Mouse (Mus musculus) naive thymus-derived CD4-positive, alpha-beta T cell, adult 2 months (primary cell): Measurements from ENCODE around the gene Nav2.

ENCODE experiments used
- DNase-seq: peaks from one replicate; pipeline ENCODE4 v3.0.0-alpha.2; 2011; ENCODE audit warnings: low read depth

The Nav2 gene

DNA sequence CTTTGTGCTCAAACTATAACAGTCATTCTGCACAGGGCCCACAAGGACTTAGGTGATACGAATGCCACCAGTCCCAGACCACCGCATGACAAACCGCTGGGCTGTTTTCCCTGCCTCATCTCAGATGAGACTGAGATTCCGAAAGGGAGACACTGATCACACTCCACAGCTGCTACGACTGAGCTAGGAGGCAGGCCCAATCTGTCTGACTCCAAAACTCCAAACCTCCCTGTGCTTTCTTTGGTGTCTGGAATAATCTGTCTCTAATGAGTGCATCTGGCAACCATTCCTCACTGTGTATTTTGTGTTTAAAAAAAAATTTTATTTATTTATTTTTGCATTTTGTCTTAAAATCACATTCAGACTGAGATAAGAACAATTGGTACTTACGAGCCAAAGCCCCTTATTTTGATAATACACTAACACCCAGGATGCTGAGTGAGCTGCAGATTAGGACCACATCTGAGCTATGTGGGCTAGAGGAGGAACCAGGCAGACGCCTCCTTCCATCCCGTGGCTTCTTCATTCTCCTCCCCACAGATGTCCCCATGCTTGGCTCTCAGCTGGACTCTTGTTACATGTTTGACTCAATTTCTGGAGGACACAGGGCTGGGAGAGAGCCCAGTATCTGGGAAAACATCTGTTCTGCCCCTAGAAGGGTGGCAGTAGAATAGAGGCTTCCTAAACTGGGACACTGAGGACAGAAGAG lies 149.9 kb downstream of the Nav2 start:
- DNase-seq: no peak

DNA sequence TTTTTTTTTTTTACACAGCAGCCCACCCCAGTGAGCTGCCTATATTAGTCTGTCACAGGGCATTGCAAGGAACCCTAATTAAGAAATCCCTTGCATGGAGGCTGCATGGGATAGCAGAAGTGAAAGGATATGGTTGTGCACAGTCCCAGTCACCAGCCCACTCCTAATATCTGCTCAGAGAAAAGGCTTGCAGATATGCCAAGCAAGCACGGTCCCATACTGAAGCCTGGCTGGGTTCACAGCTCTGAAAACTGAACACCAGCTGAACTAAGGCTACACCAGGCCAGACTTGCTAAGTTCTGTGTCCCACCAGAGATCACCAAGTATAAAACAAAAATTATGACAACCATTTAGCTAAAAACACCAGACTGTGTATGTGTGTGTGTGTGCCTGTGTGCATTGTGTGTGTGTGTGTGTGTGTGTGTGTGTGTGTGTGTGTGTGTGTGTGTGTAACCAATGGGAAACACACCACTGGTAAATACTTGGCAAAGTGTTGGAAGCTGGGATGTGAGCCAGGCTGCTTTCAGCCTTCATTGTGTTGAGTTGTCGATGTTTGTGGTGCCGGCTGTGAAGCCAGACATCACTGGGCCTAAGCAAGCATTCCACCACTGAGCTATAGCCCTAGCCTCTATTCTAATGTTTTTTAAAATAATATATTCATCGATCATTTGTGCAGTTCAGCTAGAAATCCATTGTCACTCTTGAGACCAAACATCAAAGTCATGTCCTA lies 156.4 kb downstream of the Nav2 start:
- no peak for DNase-seq

DNA sequence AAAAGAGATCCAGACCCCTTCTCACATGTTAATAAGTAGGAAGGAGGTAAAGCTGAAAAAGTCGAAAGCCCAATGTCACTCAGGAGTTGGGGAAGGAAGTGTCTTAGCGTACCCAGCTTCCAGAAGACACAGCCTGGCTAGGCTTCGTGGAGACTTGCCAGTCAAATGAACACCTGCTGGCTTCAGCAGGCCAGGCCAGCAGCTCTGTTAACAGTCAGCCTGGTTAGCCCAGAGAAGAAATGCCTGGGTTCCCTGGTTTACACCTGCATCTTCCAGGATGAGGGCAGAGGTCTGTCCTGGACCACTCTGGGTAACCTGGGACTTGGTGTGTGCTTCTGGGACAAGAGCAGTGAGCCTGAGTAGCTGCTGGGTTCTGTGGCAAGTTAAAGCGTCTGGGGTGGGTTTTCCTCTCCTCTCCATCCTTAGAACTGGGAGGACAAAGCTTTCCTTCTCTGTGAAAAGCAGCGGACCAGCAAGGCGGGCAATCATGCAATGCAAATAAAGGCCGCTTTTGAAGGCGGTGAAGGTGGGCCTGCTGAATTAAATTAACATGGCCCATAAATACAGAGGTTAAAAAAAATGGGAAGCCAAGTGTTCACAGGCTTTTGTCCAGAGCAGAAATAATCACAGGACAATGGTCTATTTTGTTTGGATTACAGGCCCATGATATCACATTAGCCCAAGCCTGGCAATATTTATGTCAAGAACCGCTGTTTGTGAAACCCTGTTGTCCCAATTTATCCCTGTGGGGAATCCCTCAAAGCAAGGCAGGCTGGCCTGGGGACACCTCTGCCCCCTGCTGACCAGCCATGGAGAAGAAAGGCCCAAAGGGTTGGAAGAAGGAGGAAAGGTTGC lies 157.3 kb downstream of the Nav2 start:
- no peak for DNase-seq

DNA sequence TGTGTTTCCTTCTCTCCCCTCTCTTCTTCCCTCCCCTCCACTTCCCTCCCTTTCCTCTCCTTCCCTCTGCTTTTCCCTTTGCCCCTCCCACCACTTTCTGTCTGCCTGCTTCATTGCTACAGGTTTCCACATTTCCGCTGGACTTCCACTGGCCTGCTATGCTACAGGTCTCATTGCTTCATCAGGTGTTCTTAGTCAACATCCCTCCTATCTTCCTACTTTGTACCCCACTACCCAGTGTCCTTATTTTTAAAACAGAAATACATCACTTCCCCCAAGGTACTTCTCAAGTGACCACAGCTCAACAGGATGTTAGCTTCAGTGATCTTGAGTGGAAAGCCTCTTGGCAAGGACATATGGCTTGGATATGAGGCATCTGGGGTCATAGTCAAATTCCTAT lies 158.3 kb downstream of the Nav2 start:
- DNase-seq: no peak

DNA sequence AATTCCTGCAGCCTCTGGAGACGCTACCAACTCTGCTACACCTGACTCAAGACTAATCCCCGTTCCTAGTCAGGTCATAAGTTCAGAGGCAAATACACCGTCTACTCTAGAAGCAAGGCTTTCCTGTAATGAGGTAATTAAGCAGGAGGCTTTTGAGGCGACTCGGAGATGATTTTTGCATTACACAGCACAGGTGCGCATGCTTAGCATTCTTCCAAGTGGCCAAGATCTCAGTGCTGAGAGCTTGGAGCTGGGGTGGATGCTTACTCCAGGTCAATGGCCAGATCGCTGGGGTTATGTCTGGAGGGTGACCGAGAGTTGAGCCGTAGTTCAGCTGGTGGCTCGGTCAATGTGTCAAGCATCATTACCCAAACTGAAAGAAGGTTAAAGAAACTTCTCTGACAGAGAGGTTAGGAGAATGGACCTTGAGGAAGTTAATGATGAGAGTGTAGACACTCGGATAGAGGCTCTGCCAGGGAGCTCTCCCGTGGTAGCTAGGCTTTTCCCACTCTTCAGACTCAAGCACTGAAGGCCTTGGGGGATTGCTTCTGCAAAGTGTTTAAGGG lies 161.0 kb downstream of the Nav2 start:
- no peak for DNase-seq

DNA sequence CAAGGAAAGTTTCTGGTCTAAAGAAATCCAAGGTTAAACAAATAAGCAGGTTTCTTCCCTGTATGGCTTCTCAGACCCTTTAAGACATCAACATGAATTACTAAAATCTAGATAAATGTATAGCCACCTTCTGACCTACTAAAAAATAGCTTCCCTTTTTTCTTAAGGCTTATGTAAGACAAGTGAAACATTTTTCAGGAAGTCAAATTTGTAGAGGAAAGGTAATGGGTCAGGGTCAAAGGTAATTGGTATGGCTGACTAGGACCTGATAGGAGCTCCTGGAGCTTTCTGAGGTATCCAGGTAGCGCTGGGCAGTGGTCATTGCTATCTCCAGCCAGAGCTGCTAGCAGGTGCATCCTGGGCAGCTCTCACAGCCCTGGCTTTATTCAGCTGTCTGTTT lies 162.1 kb downstream of the Nav2 start:
- DNase-seq: no peak

DNA sequence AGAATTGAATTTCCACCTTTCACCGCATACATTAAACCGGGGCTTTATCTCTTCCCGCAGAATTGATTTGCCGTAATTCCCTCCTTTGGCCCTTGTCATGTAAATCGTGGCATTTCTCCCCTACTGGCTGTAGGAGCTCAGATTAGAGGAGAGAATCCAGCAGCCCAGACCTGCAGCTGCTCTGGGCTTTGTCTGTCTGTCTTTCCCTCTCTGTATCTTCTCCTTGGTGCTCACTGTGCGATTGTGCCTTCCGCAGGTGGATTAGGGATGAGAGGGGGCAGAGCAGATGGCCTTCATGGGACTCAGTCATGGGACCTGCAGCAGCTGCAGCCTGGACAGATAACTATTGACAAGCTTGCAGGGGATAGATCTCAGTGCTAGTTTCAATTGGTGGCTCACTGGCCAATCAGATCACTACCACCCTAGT lies 162.6 kb downstream of the Nav2 start:
- no peak for DNase-seq

DNA sequence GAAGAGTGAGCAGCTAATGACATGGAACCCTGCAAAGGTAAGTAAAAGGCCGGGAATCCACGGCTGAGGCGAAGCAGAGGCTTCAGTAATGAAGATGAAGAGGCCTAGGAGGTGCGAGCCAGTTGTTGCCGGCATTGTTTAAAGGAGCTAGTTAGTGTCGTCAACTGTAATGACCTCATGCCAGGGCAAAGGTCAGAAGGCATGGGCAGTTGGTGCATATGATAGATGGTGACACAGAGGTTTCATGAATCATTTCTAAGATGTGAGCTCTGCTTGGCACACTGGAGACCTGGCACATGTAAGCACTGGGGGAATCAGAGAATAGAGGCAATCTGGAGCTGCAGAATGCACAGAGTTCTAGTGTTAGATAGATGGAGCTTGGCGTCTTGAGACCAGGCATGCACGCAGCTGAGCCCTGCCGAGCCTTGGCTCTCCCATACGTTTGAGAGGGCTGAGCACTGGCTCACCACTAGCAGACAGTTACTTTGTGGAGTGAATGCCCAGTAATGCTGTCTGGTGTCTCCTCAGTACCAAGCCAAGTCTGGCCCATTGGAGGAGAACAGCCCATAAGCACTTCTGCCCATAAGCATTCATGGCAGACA lies 166.9 kb downstream of the Nav2 start:
- DNase-seq: no peak

DNA sequence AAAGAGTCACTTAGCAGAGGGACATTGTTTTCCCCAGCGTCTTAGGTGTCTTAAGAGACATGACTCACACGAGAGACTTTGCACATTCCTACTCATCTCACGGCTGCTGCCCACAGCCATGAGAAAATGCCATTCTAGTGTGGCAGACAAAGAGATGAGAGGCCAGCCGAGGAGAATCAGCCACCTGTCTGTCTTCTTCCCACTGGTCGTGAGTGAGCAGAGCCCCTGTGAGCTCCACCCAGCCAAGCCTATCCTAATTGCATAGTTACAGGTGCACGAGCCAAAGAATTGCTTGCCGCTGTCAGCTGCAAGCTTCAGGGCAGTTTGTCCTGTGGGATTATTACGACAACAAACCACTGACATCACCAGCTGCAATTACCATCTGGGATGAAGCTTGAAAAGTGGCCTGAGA lies 167.8 kb downstream of the Nav2 start:
- no peak for DNase-seq

DNA sequence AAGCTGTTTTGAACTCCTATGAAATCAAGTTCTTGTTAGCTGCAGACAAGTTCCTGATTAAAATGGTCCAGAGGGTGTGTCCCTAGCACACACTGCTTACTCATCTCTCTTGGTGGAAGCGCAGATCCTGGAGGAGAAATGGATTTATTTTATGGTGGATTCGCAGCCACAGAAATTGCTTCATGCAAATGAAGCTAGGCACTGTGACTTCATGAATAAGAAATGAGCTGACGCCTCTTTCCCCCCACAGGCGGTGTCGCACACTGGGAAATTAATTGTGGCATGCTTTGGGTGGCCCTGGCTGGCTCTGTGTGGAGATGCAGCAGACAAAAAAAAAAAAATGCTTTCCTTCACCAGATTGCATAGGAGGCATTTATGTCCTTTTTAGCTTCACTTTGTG lies 170.4 kb downstream of the Nav2 start:
- DNase-seq: no peak

DNA sequence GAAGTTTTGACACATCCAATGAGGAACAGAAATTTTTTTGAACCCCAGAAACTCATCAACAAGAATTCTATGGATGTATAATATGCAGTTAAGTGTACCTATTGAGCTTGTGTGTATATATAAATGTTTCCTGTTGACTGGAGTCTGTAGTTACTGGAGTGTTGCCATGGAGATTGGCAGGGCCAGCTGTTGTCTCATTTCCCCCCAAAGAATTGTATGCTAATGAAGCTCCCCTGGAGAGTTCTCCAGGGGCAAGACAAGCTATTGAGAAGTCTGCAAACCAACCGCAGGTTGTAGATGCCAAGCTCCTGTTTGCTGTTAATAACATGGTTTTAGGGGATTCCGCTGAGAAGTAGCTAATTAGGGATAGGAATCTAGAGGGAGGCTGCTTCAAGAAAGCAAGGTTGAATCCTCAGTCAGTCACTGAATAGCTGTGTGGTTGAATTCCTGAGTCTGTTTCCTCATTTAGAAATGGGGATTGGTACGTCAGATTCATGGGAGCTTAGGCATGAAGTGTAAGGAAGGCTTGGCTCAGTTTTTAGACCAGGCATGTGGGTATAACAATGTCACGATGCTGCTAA lies 174.2 kb downstream of the Nav2 start:
- no peak for DNase-seq

DNA sequence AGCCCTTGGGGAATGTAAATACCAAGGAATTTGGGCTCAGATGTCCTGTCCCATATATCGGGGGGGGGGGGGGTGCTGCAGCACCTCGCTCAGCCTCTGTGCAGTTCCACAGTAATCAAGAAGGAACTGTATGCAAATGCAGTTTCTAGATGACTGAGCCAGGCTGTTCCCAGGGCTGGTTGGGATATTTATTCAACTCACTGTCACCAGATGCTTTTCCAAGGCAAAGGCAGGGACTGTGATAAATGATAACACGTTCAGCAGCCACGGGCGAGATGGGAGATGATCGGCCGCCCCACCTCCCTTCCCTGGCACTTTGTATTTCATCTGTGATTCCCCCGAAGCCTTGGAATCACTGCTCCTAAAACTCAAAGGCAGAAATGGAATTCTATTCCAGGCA lies 176.3 kb downstream of the Nav2 start:
- DNase-seq: no peak

DNA sequence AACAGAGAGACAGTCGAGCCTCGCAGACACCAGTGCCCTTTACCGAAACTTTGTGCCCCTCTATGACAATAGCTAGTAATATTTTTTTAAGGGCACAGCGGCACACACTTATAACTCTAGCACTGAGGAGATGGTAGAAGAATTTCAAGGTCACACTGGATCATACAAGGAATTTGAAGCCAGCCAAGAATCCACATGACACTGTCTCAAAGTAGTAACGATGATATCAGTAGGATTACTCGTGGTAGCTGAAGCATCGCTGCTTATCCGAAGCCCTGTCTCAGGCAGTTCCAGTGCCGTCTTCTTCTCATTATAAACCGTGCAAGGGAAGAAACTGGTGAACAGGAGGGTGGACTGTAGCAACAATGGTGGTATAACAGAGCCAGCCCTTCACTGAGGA lies 177.2 kb downstream of the Nav2 start:
- no peak for DNase-seq

DNA sequence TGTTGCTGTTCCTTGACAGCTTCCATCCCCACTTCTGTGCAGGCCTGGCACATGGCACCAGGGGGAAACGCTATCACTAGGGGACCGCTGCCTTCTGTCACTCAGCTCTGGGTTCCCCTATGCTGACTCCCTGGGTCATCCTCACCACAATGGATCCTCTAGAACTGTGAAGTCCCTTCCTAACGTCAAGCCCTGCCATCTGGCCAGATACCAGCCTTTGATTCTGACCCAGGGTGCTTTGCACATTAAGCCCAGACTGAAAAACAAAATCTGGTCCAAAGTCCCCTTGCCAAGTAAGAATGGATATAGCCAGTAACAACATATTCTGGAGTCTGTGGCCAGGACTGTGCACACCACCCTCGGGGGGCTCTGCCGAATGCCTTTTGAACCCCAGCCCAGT lies 178.6 kb downstream of the Nav2 start:
- DNase-seq: no peak

DNA sequence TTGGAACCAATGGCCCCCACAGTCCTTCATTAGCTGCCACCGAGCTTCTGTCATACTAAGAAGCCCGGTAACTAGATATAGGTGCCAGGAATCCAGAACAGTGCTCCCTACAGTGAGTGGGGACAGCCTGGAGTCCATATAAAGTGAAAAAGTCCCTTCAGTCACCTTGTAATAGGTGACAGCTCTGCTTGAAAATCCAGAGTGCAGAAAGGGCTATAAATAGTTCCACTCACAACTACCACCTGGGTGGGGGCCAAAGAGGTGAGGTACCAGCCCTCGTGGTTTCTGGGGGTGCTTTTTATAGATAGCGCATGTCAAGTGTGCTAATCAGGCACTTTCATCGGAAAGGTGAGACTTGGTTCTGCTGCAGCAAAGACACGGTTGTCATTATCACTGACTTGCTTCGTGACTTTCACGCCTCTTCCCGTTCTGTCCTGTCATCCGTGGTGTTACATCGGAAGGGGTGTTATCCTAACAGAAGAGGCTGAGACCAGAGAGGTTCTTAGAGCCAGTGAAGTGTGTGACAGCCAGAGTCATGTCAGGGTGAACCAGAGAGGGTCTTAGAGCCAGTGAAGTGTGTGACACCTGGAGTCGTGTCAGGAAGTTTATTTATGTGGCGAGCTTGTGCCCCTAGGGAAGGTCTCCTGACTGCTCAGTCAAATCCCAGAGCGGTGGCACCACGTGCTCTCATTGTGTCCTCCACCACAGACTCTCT lies 179.8 kb downstream of the Nav2 start:
- no peak for DNase-seq

DNA sequence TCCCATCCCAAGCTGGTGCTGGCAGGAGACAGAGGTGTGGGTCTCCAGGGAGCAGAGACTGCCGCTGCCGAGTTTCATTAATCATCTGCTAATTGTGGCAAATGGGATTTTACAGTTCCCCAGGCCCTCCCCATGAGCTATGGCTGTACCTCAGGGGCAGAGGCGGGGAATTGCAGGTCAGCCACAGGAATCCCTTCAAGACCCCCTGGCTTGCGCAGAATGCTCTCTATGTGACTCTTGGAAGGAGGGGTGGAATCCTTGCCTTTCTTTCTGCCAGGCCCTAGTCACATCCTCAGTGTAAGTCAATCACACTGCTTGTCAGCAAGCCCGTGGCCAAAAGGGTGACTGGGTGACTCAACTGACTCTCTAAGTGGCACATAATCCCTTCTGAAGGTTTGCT lies 182.9 kb downstream of the Nav2 start:
- DNase-seq: no peak

DNA sequence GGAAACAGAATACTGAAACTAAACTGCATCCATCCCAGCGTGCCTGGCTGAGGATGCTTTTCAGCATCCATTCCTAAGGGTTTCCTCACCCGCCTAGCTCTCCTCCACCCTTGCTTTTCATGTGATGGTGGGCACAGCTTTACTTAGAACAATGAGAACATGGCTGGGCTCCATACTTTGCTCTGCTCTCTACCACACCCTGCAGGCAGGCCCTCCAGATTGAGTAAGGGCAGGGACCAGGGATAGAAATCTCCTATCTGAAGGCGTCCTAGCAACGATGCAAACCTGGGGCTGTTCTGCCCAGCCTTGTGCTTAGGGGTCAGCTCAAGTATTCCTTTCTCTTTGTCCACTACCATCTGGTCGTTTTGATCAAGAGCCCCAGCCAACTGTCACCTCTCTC lies 183.4 kb downstream of the Nav2 start:
- no peak for DNase-seq

DNA sequence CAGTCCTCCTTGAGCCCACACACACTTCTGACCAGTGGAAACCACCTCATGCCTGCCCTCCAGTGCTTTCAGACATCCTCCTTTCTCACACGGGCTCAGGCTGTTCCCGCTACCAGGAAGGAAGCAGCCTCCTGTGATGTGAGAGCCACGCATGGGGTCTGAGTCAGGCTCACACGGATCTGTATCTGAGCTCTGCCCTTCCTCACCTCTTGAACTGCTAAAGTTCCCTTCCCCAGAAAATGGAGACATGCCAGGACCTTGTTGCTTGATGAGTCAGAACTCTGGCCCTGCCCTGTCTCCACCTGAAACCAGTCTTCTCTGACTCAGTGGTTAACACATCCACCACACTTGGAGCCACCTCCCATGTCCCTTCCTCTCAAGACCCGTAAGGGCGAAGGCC lies 185.1 kb downstream of the Nav2 start:
- no peak for DNase-seq

DNA sequence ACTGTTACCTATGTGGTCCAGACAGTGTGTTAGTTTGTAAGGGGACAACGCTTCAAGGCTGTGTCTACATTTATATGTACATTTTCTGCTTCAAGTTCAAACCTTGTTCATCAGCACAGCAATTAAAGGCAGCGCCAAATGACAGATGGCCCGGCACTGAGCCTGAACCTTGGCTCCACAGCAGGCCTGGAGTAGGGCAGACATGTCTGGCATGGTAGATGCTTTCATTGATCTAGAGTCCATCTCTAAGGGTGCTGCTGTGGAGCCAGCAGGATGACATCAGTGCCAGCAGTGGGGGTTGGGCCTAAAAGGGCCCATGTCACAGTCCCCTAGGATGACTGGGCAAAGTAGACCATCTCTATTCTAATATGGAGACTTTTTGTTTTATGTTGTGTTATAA lies 186.0 kb downstream of the Nav2 start:
- no peak for DNase-seq

DNA sequence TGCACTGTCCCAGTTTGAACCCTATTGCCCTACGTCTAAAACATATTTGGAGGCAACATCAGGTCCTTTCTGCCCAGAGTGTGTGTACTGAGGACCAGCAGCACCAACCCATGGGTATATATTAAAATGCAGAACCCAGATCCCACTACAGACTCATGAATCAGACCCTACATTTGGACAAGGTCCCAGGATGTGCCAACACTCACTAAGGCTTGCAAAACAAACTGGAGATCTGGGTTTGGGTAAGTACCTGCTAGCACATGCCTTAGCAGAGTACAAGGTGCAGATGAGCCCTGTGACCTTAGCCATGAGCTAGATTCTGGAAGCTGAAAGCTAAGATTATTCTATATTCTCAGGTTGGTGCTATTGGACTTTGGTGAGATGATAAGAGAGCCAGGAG lies 192.8 kb downstream of the Nav2 start:
- DNase-seq: no peak

DNA sequence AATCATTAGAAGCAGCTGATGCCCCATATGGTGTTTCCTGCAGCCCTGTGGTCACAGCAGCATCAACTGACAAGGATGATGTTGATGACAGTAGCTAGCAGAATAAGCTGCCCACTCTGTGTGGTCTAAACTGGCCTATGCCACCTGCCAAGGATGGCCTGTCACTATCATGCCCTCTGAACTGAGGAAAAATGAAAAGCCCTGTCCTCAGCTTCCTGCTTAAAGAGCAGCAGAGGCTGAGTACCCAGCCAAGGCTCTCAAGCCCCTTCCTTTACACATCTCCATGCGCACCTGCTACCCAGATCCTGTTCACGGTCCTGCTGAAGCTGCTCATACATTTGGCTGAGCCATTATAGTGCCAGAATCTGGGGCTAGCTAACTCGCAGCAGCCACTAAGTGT lies 193.7 kb downstream of the Nav2 start:
- no peak for DNase-seq
